Mouse (Mus musculus): Measurements from ENCODE around the gene Aplf. TPM values are rescaled to one million over a fixed set of nuclear protein-coding genes. Genes with fewer than 3 reads are reported as not detected.
A peak's percentile ranks its signal among the peaks of the same experiment; 100 is the strongest.

Aplf gene
- polyA plus RNA-seq, 1 experiment from 2014 or later: 13.6 TPM

- peak overlapping the region; percentile 28 for H3K4me3 ChIP-seq (replicated peaks; ENCODE audit: low read length)
- 43% methylated on average over 11 of the region's 11 CpGs for WGBS
- 0 out of 2 replicates have a peak overlapping the region, but pooled peaks have one; percentile 5 for H3K9ac ChIP-seq (replicated peaks; ENCODE audit: low read depth, low read length)
- peak overlapping the region; percentile 34 for H3K4me2 ChIP-seq (ENCODE audit: low read length)
- no peaks in the 10 kb centered on the region for H3K27me3 ChIP-seq (replicated peaks; ENCODE audit: control insufficient read depth, insufficient read depth, low read length)
- H3K4me1 ChIP-seq (replicated peaks; ENCODE audit: control insufficient read depth, insufficient read depth, low read length): peaks cover 8% of the 10 kb centered on the region
- H3K9me3 ChIP-seq (ENCODE audit: control insufficient read depth, low read length): no peaks in the 10 kb centered on the region
- peak overlapping the region; percentile 56 for H3K27ac ChIP-seq (ENCODE audit: low read length)
- peak; percentile 67 for ATAC-seq
- H3K36me3 ChIP-seq (ENCODE audit: control insufficient read depth, insufficient read depth): no peaks in the 10 kb centered on the region
These were observed 56.9 kb downstream of the Aplf start for GRCm38 (mm10) chr6:87614794-87615695.

- Histone ChIP-seq H3K4me1 (replicated peaks; ENCODE audit: control insufficient read depth, insufficient read depth, low read length) (peaks cover 6% of the 10 kb centered on the region), H3K27me3 (replicated peaks; ENCODE audit: control insufficient read depth, insufficient read depth, low read length) (no peaks in the 10 kb centered on the region), H3K27ac (ENCODE audit: low read length) (no peak overlapping the region), H3K9ac (replicated peaks; ENCODE audit: low read depth, low read length) (no peak overlapping the region), H3K36me3 (ENCODE audit: control insufficient read depth, insufficient read depth) (no peaks in the 10 kb centered on the region), H3K9me3 (ENCODE audit: control insufficient read depth, low read length) (no peaks in the 10 kb centered on the region), H3K4me3 (replicated peaks; ENCODE audit: low read length) (no peak overlapping the region), H3K4me2 (ENCODE audit: low read length) (no peak overlapping the region)
- ATAC-seq: no peak
These were observed 72.2 kb downstream of the Aplf start for GRCm38 (mm10) chr6:87599825-87600224.

DNA sequence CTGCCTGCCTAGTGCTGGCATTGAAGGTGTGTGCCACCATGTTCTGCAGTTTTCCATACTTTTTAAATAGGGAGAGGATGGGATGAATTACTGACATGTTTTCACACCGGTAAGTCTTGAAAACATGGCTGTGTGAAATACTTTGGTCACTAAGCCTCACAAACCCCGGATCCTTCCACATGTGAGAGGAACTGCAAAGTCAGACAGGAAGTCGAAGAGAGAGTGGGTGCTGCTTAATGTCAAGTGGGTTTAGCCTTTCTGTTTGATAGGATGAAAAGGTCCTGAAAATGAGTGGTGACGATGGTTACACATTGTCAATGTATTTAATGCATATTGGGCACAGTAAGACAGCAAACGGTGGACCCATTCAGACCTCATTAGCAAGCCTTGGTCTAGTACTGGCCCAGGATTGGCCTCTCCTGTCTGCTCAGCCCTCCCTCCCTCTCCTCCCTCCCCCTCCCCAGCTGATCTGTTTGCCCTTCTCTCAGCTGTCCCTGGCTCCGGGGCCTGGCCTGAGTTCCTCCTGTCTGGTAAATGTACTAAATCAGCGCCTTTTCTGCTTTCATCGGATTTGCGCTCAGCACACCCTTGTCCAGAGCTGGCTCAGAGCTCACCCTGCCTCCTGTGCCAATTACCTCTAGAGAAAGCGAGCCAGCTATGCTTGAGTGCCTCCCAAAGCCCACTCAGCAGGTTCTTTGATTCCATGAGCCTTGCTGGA lies 74.7 kb downstream of the Aplf start:
- 15% methylated on average over 10 of the region's 10 CpGs for WGBS
- Histone ChIP-seq H3K9ac (replicated peaks; ENCODE audit: low read depth, low read length) (no peak overlapping the region), H3K4me1 (replicated peaks; ENCODE audit: control insufficient read depth, insufficient read depth, low read length) (peaks cover 6% of the 10 kb centered on the region), H3K4me2 (ENCODE audit: low read length) (no peak overlapping the region), H3K36me3 (ENCODE audit: control insufficient read depth, insufficient read depth) (no peaks in the 10 kb centered on the region), H3K9me3 (ENCODE audit: control insufficient read depth, low read length) (no peaks in the 10 kb centered on the region), H3K27ac (ENCODE audit: low read length) (peak overlapping the region; percentile 33), H3K4me3 (replicated peaks; ENCODE audit: low read length) (no peak overlapping the region), H3K27me3 (replicated peaks; ENCODE audit: control insufficient read depth, insufficient read depth, low read length) (no peaks in the 10 kb centered on the region)
- peak; percentile 97 for ATAC-seq

DNA sequence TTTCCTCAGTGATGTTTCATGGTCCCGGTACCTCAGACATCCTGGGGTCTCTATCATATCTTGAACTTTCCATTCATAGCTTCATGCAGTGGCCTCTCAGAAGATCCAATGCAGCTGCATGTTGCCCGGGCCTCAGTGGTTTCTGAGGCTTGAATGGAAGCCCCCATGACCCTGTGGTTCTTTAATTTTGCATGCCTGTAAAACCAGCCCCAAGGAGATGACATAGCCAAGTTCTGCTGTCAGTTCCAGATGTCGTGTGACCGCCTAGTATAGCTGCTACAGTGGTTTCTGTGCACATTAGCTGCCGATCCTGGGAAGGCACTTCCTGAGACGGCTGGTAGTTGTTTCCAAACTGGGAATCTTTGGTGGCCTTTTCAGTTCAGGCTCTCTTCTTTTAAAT lies 77.8 kb downstream of the Aplf start:
- Histone ChIP-seq H3K36me3 (ENCODE audit: control insufficient read depth, insufficient read depth) (no peaks in the 10 kb centered on the region), H3K4me1 (replicated peaks; ENCODE audit: control insufficient read depth, insufficient read depth, low read length) (peaks cover 23% of the 10 kb centered on the region), H3K4me2 (ENCODE audit: low read length) (no peak overlapping the region), H3K27me3 (replicated peaks; ENCODE audit: control insufficient read depth, insufficient read depth, low read length) (no peaks in the 10 kb centered on the region), H3K9me3 (ENCODE audit: control insufficient read depth, low read length) (no peaks in the 10 kb centered on the region), H3K27ac (ENCODE audit: low read length) (no peak overlapping the region), H3K4me3 (replicated peaks; ENCODE audit: low read length) (no peak overlapping the region), H3K9ac (replicated peaks; ENCODE audit: low read depth, low read length) (no peak overlapping the region)
- no peak for ATAC-seq
- WGBS: 87% methylated on average over 6 of the region's 6 CpGs

- under 1% methylated on average over 34 of the region's 34 CpGs for WGBS
- peak; percentile 89 for ATAC-seq
- Histone ChIP-seq H3K4me2 (ENCODE audit: low read length) (peak within 1 kb of the TSS; percentile 85), H3K27ac (ENCODE audit: low read length) (no peak within 1 kb of the TSS), H3K9ac (replicated peaks; ENCODE audit: low read depth, low read length) (peak within 1 kb of the TSS; percentile 65), H3K36me3 (ENCODE audit: control insufficient read depth, insufficient read depth) (no peaks in the 10 kb centered on the region), H3K4me3 (replicated peaks; ENCODE audit: low read length) (peak within 1 kb of the TSS; percentile 67), H3K4me1 (replicated peaks; ENCODE audit: control insufficient read depth, insufficient read depth, low read length) (peaks cover 18% of the 10 kb centered on the region), H3K27me3 (replicated peaks; ENCODE audit: control insufficient read depth, insufficient read depth, low read length) (no peaks in the 10 kb centered on the region), H3K9me3 (ENCODE audit: control insufficient read depth, low read length) (no peaks in the 10 kb centered on the region)
These were observed 81.4 kb downstream of the Aplf start, which contains the start of gene Prokr1 for GRCm38 (mm10) chr6:87590394-87591281. Gene Prokr1, minus strand, starts transcription at chr6:87590743.

GRCm38 (mm10) chr6:87589718-87590393 lies 82.1 kb downstream of the Aplf start:
- WGBS: 9% methylated on average over 12 of the region's 12 CpGs
- Histone ChIP-seq H3K4me3 (replicated peaks; ENCODE audit: low read length) (peak overlapping the region; percentile 67), H3K9me3 (ENCODE audit: control insufficient read depth, low read length) (no peaks in the 10 kb centered on the region), H3K4me1 (replicated peaks; ENCODE audit: control insufficient read depth, insufficient read depth, low read length) (peaks cover 18% of the 10 kb centered on the region), H3K27ac (ENCODE audit: low read length) (no peak overlapping the region), H3K36me3 (ENCODE audit: control insufficient read depth, insufficient read depth) (no peaks in the 10 kb centered on the region), H3K27me3 (replicated peaks; ENCODE audit: control insufficient read depth, insufficient read depth, low read length) (no peaks in the 10 kb centered on the region), H3K9ac (replicated peaks; ENCODE audit: low read depth, low read length) (peak overlapping the region; percentile 65), H3K4me2 (ENCODE audit: low read length) (peak overlapping the region; percentile 85)
- peak; percentile 43; the same call in 1 of the 2 replicates for ATAC-seq

GRCm38 (mm10) chr6:87583991-87584390 lies 88.0 kb downstream of the Aplf start:
- Histone ChIP-seq H3K4me1 (replicated peaks; ENCODE audit: control insufficient read depth, insufficient read depth, low read length) (no peaks in the 10 kb centered on the region), H3K4me2 (ENCODE audit: low read length) (no peak overlapping the region), H3K9ac (replicated peaks; ENCODE audit: low read depth, low read length) (no peak overlapping the region), H3K4me3 (replicated peaks; ENCODE audit: low read length) (no peak overlapping the region), H3K27ac (ENCODE audit: low read length) (no peak overlapping the region), H3K36me3 (ENCODE audit: control insufficient read depth, insufficient read depth) (no peaks in the 10 kb centered on the region), H3K27me3 (replicated peaks; ENCODE audit: control insufficient read depth, insufficient read depth, low read length) (no peaks in the 10 kb centered on the region), H3K9me3 (ENCODE audit: control insufficient read depth, low read length) (no peaks in the 10 kb centered on the region)
- no peak for ATAC-seq
- WGBS: 82% methylated on average over 7 of the region's 7 CpGs

DNA sequence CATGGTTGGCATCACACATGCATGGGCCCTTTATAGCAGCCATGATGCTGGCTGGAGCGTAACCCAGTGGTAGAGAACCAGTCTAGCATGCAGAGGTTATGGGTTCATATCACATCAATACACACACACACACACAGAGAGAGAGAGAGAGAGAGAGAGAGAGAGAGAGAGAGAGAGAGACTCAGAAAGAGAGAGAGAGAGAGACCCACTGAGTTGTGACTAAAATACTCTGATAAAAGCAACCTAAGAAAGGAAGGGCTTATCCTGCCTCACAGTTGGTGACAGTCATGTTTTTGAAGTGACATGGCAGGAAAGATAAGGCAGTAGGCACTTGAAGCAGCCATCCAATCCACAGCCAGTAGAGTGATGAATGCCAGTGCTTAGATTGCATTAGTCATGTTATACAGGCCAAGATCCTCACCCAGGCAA lies 88.8 kb downstream of the Aplf start:
- H3K9ac ChIP-seq (replicated peaks; ENCODE audit: low read depth, low read length): no peak overlapping the region
- 95% methylated on average over 1 of the region's 1 CpGs for WGBS

More for the DNA sequence above, 88.8 kb downstream of the Aplf start:
- Histone ChIP-seq H3K27ac (ENCODE audit: low read length) (no peak overlapping the region), H3K27me3 (replicated peaks; ENCODE audit: control insufficient read depth, insufficient read depth, low read length) (no peaks in the 10 kb centered on the region), H3K4me1 (replicated peaks; ENCODE audit: control insufficient read depth, insufficient read depth, low read length) (no peaks in the 10 kb centered on the region), H3K4me2 (ENCODE audit: low read length) (no peak overlapping the region), H3K9me3 (ENCODE audit: control insufficient read depth, low read length) (no peaks in the 10 kb centered on the region), H3K36me3 (ENCODE audit: control insufficient read depth, insufficient read depth) (no peaks in the 10 kb centered on the region), H3K4me3 (replicated peaks; ENCODE audit: low read length) (no peak overlapping the region)
- no peak for ATAC-seq

Data from forebrain, embryonic 16.5 days (tissue).